Mouse (Mus musculus) forebrain, embryonic 12.5 days (tissue): Measurements from ENCODE around the gene Cphx2. TPM values are rescaled to one million over a fixed set of nuclear protein-coding genes. Genes with fewer than 3 reads are reported as not detected.
"Not testable (repeated sequence)": the region's sequence is repeated elsewhere in the genome, so short reads cannot be mapped to it uniquely, and the experiment has no call there.

ENCODE experiments used
- ATAC-seq: fragments of 200-750 bp; cut with Nextera tagmentation; 2 replicates; pipeline ENCODE4 v1.8.0; 2017; ENCODE audit warnings: moderate TSS enrichment; ENCODE audit not compliant: low FRiP score
- H3K27ac ChIP-seq: fragments of 300-500 bp; sonication (generic); 2 replicates; pipeline ENCODE4 v1.5.1; 2016; ENCODE audit warnings: mild to moderate bottlenecking
- H3K27me3 ChIP-seq: fragments of 300-500 bp; sonication (generic); 2 replicates; pipeline ENCODE4 v1.6.1; 2016; ENCODE audit warnings: mild to moderate bottlenecking
- H3K36me3 ChIP-seq: fragments of 300-500 bp; sonication (generic); replicated peaks from 2 replicates; pipeline ENCODE4 v1.6.1; 2016; ENCODE audit warnings: mild to moderate bottlenecking
- H3K4me1 ChIP-seq: fragments of 300-500 bp; sonication (generic); 2 replicates; pipeline ENCODE4 v1.6.1; 2016
- H3K4me2 ChIP-seq: fragments of 300-500 bp; sonication (generic); 2 replicates; pipeline ENCODE4 v1.6.1; 2016; ENCODE audit warnings: mild to moderate bottlenecking, moderate library complexity
- H3K4me3 ChIP-seq: fragments of 300-500 bp; sonication (generic); replicated peaks from 2 replicates; pipeline ENCODE4 v1.5.1; 2016; ENCODE audit warnings: mild to moderate bottlenecking
- H3K9ac ChIP-seq: fragments of 300-500 bp; sonication (generic); 2 replicates; pipeline ENCODE4 v1.6.1; 2016; ENCODE audit warnings: mild to moderate bottlenecking
- H3K9me3 ChIP-seq: fragments of 300-500 bp; sonication (generic); 2 replicates; pipeline ENCODE4 v1.6.1; 2016
- WGBS: fragments of 180-500 bp; shearing (Covaris S2); methylation state at CpG from one replicate; pipeline ENCODE4 v1.1.7; 2016; 5-methylcytosine and 5-hydroxymethylcytosine counted together
- polyA plus RNA-seq: library from polyadenylated mRNA; unstranded; fragments of >200 nt; fragmentation: Nextera tagmentation; extraction: Ambion mirVana; gene quantifications from 2 replicates; pipeline ENCODE4 v1.2.1, GENCODE M21; 2016

Cphx2 gene
- not detected in 2 replicates for polyA plus RNA-seq

DNA sequence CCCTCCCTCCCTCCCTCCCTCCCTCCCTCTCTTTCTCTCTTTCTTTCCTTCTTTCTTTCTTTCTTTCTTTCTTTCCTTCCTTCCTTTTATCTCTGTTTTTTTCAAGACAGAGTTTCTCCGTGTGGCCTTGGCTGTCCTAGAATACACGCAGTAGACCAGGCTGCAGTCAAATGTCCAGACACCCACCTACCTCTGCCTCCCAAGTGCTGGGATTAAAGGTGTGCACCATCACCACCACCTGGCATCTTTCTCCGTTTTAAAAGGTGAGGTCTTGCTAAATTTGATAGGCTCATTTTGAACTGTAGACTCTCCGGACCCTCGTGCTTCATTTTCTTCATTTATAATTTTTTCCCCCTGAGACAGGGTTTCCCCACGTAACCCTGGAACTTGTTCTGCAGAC, at the start of gene Cphx2:
Gene Cphx2 (plus strand): TSS at position 301 of the 400 bp plus-strand sequence.
- not testable (repeated sequence) for H3K4me3 ChIP-seq, H3K27me3 ChIP-seq, H3K36me3 ChIP-seq, ATAC-seq, H3K27ac ChIP-seq, H3K4me2 ChIP-seq, H3K9me3 ChIP-seq, H3K9ac ChIP-seq, H3K4me1 ChIP-seq
- WGBS = no CpG with 5 or more reads among the region's 6 CpGs

DNA sequence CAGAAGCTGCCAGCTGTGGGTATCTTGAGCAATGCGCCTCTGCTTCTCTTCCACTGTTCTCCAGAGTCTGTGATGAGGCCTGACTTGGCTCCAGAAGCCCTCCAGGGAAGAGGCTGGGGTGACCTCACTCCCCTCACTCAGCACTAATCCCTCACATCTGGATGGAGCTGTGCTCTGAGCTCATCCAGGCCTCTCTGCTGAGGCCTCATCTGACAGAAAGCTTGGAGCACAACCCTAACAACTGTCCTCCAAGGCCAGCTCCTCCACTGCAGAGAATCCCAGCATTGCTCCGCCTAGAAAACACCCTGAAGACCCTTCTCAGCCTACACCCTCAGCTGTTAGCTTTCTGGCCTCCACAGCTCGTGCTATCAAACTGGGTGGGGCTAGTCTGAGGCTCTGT, 47.0 kb upstream of the Cphx2 start:
- H3K27ac ChIP-seq, H3K27me3 ChIP-seq, H3K9ac ChIP-seq, H3K4me2 ChIP-seq, H3K9me3 ChIP-seq, H3K4me1 ChIP-seq, H3K4me3 ChIP-seq, H3K36me3 ChIP-seq, ATAC-seq: not testable (repeated sequence)
- WGBS = no CpG with 5 or more reads among the region's 3 CpGs

GRCm38 (mm10) chr14:26035439-26035838, 45.9 kb upstream of the Cphx2 start:
- not testable (repeated sequence) for H3K36me3 ChIP-seq, H3K9ac ChIP-seq, H3K9me3 ChIP-seq, ATAC-seq, H3K4me1 ChIP-seq, H3K27me3 ChIP-seq, H3K27ac ChIP-seq, H3K4me3 ChIP-seq, H3K4me2 ChIP-seq
- WGBS = no CpG with 5 or more reads among the region's 6 CpGs

DNA sequence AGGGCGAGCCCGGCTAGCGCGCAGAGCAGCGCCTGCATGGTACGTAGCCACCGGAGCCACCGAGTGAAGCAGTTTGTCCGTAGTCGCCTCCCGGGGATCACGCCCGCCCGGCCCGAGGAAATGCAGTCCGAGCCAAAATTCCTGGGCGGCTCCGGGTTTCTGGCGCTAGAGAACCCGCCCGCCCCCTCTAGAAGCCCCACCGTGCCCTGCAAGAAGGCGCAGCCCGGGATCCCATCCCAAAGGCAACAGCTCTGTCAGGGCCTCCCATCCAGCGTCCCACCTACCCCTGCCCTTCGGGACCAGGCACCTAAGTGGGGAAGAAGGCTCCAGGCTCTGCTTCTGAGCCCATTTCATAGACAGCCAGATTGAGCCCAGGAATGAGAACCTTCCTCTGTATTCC, 38.7 kb upstream of the Cphx2 start, which contains the start of gene Gm9780:
Gene Gm9780 (minus strand): TSS at position 101 of the 400 bp plus-strand sequence.
- H3K36me3 ChIP-seq, H3K4me2 ChIP-seq, H3K27ac ChIP-seq, H3K4me1 ChIP-seq, H3K4me3 ChIP-seq, ATAC-seq, H3K27me3 ChIP-seq, H3K9me3 ChIP-seq, H3K9ac ChIP-seq: not testable (repeated sequence)
- WGBS = no CpG with 5 or more reads among the region's 26 CpGs

DNA sequence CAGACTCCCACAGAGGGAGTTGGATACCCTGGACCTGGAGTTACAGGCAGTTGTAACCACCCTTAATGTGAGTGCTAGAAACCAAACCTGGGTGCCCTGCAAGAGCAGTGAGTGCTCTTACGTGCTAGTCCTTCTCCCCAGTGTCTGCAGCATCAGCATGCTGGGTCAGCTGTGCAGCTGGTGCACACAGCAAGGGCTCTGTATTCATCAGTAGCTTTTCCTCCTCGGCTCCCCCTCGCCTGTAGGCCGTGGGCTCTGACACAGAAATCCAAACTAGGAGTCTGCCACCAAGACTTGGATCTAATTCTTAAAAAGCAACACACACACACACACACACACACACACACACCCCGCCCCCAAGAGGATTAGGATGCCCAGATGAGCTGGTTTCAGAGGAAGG, 36.3 kb upstream of the Cphx2 start:
- not testable (repeated sequence) for H3K4me2 ChIP-seq, ATAC-seq, H3K9ac ChIP-seq, H3K9me3 ChIP-seq, H3K27me3 ChIP-seq, H3K4me1 ChIP-seq, H3K4me3 ChIP-seq, H3K27ac ChIP-seq, H3K36me3 ChIP-seq
- WGBS = no CpG with 5 or more reads among the region's 5 CpGs

DNA sequence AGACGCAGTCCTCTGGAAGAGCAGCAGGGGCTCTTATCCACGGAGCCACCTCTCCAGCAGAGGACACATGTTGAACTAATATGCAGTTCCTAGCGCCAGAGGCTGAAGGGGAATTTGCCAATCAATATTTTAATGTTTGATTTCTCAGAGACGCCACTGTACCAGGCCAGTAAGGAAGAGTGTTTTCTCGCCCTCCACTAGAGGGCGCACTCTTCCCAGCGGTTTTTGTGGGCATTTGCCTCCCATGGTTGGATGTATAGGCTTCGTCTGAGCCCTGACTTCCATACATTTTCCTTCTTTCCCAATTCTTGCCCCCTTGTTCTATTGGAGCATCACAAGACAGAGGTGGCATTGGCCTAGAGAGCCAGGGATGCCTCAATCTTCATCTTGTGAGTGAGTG, 34.3 kb upstream of the Cphx2 start:
- not testable (repeated sequence) for H3K9ac ChIP-seq, H3K9me3 ChIP-seq, H3K4me1 ChIP-seq, H3K27ac ChIP-seq, ATAC-seq, H3K4me3 ChIP-seq, H3K4me2 ChIP-seq, H3K27me3 ChIP-seq, H3K36me3 ChIP-seq
- no CpG with 5 or more reads among the region's 8 CpGs for WGBS

- not testable (repeated sequence) for H3K27me3 ChIP-seq, H3K4me3 ChIP-seq, H3K4me2 ChIP-seq, H3K9me3 ChIP-seq, H3K36me3 ChIP-seq, H3K4me1 ChIP-seq, H3K27ac ChIP-seq, ATAC-seq, H3K9ac ChIP-seq
- WGBS = no CpG with 5 or more reads among the region's 9 CpGs
These were observed 32.5 kb upstream of the Cphx2 start for GRCm38 (mm10) chr14:26048767-26049166.

- not testable (repeated sequence) for H3K9me3 ChIP-seq, H3K27ac ChIP-seq, H3K4me1 ChIP-seq, H3K36me3 ChIP-seq, H3K27me3 ChIP-seq, ATAC-seq, H3K9ac ChIP-seq, H3K4me2 ChIP-seq, H3K4me3 ChIP-seq
- WGBS = no CpG with 5 or more reads among the region's 3 CpGs
These were observed 23.1 kb upstream of the Cphx2 start for GRCm38 (mm10) chr14:26058184-26058583.

DNA sequence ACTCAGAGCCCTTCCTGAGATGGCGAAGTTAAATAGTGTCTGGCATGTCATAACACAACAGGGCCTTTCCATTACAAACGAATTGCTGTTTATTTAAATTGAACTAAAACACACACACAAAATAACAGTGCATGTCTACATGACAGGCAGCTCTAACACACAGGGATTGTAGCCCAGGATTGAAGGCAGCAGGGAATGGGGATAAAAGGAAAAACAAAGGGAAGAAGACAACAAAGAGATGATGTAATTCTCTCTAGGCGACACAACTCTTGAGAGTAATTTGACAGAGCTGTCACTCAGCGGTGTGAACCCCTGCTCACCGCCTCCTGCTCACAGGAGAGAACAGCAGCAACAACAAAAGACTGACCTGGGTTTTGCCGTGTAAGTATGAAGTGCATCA, 22.0 kb upstream of the Cphx2 start:
- ATAC-seq, H3K4me3 ChIP-seq, H3K4me2 ChIP-seq, H3K27me3 ChIP-seq, H3K27ac ChIP-seq, H3K9me3 ChIP-seq, H3K36me3 ChIP-seq, H3K9ac ChIP-seq, H3K4me1 ChIP-seq: not testable (repeated sequence)
- no CpG with 5 or more reads among the region's 6 CpGs for WGBS

DNA sequence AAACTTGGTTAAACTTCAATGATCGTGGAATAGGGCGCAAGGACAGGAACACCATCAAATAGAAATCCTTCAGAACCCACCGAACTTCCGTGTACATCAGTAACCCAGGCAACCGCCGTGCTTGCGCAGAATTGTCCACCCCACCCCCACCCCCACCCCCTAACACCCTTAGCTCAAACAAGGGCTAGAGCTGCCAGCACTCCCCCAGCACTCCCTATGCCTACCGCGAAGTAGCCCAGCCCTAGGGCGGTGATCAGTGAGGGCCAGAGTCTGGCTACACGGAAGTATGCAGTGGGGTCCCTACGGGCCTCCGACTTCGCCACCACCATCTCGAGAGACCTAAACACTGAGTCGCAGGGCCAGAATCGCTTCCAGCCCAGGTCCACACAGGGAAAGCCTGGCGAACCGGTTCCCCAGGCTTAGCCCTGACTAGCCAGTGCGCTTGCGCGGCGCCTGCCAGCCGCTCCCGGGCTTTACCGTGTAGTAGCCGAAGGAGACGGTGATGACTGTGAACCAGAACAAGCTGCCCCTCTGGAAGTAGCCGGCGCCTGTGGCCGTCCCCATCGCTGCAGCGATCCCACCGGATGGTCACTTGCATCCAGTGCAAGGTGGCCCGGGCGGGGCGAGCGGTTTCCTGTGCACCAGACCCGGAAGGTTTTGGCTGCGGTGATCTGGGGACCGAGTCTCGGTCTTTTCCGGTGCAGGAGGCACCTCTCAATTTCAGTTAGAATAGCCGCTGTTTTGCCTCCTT, 14.6 kb upstream of the Cphx2 start:
- no CpG with 5 or more reads among the region's 44 CpGs for WGBS
- H3K4me3 ChIP-seq, H3K4me1 ChIP-seq, H3K36me3 ChIP-seq, H3K9ac ChIP-seq, H3K9me3 ChIP-seq, H3K27me3 ChIP-seq, H3K4me2 ChIP-seq, H3K27ac ChIP-seq: not testable (repeated sequence)
- ATAC-seq = peak; percentile 79

DNA sequence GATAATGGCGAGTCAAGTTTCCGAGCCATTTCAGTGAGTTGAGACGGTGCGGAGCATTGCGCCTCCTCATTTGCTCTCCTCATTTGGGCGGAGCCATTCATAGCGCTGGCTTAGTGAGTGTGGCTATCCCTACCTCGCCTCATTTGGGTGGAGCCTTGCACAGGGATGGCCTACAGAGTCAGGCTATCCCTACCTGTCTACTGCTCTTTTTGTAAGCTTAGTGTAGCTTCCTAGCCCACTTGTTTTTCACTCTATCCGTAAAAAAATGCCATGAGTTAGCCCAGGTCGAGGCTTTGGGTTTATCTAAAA, 14.0 kb upstream of the Cphx2 start, which contains the start of gene Tmem254c:
Gene Tmem254c (minus strand): TSS at position 31 of the 309 bp plus-strand sequence.
- H3K4me1 ChIP-seq, H3K9me3 ChIP-seq, H3K4me3 ChIP-seq, H3K27ac ChIP-seq, H3K9ac ChIP-seq, H3K4me2 ChIP-seq, H3K36me3 ChIP-seq, H3K27me3 ChIP-seq: not testable (repeated sequence)
- ATAC-seq = peak; percentile 36; the same call in 1 of the 2 replicates
- no CpG with 5 or more reads among the region's 10 CpGs for WGBS

- not testable (repeated sequence) for ATAC-seq, H3K9me3 ChIP-seq, H3K27me3 ChIP-seq, H3K27ac ChIP-seq, H3K4me3 ChIP-seq, H3K36me3 ChIP-seq, H3K9ac ChIP-seq, H3K4me2 ChIP-seq, H3K4me1 ChIP-seq
- no CpG with 5 or more reads among the region's 5 CpGs for WGBS
These were observed 4.5 kb upstream of the Cphx2 start for GRCm38 (mm10) chr14:26076620-26077390.

GRCm38 (mm10) chr14:26081997-26082396, 681 bp downstream of the Cphx2 start, which contains the start of gene Cphx3:
Gene Cphx3, plus strand, starts transcription at chr14:26082297.
- not testable (repeated sequence) for H3K4me3 ChIP-seq, H3K36me3 ChIP-seq, H3K9me3 ChIP-seq, H3K4me1 ChIP-seq, H3K4me2 ChIP-seq, ATAC-seq, H3K27ac ChIP-seq, H3K9ac ChIP-seq, H3K27me3 ChIP-seq
- no CpG with 5 or more reads among the region's 1 CpGs for WGBS
